Mouse (Mus musculus): ENCODE measurements at regions not wholly inside any gene's neighbourhood (a gene's known extent, or its start where the extent isn't known, plus 50 kb on each side); places are given as distances from the start of the nearest gene placed in this dataset.

GRCm38 (mm10) chr15:3909471-3909870 lies 69.9 kb downstream of the Fbxo4 start:
- TF ChIP-seq RCOR1 (conservative IDR thresholded peaks at IDR 0.05; ENCODE audit: low read depth, low read length) (no peak), ZMIZ1 (IDR thresholded peaks at IDR 0.05; ENCODE audit: low read depth, low read length) (no peak), CTCF (conservative IDR thresholded peaks at IDR 0.05 in 1 of 2, IDR thresholded peaks at IDR 0.05 in 1 of 2; ENCODE audit: low read depth in 2 of 2, low read length in 2 of 2) (no peak), CHD2 (IDR thresholded peaks at IDR 0.05; ENCODE audit: low read length) (no peak), USF1 (IDR thresholded peaks at IDR 0.05; ENCODE audit: low read depth, low read length) (no peak), POLR2A (IDR thresholded peaks at IDR 0.05; ENCODE audit: low read depth, low read length) (no peak), EP300 (IDR thresholded peaks at IDR 0.05; ENCODE audit: low read length) (no peak), UBTF (IDR thresholded peaks at IDR 0.05; ENCODE audit: low read depth, low read length) (no peak), BHLHE40 (IDR thresholded peaks at IDR 0.05; ENCODE audit: low read depth, low read length) (no peak), ZNF384 (IDR thresholded peaks at IDR 0.05; ENCODE audit: low read depth, low read length) (no peak), MAFK (IDR thresholded peaks at IDR 0.05; ENCODE audit: insufficient replicate concordance, low read length) (no peak)
